Mouse (Mus musculus) thymus, adult 2 months (tissue): ENCODE data around the gene Snx19.

Experiments
- CTCF ChIP-seq: fragments of 200-500 bp; IDR thresholded peaks from 2 replicates; pipeline ENCODE4 v1.5.1; 2012; ENCODE audit warnings: mild to moderate bottlenecking, control low read depth, low read length, moderate library complexity, borderline replicate concordance; ENCODE audit not compliant: control insufficient read depth, poor library complexity, insufficient read depth; ENCODE audit errors: extremely low read depth
- POLR2A ChIP-seq: fragments of 200-500 bp; IDR thresholded peaks from 2 replicates; pipeline ENCODE4 v1.6.1; 2012; ENCODE audit warnings: mild to moderate bottlenecking, low read length, control low read depth, moderate library complexity; ENCODE audit not compliant: control insufficient read depth, poor library complexity, insufficient read depth; ENCODE audit errors: extremely low read depth

- TF ChIP-seq POLR2A (no peak), CTCF (no peak)
These were observed 18.6 kb downstream of the Snx19 start for GRCm38 (mm10) chr9:30445232-30446085.
